In genomic region chr10:80053831-80054815, GRCm38 (mm10) we compare ENCODE assay signal across 8 mouse cellular contexts. TPM values are rescaled to one million over a fixed set of nuclear protein-coding genes. Genes with fewer than 3 reads are reported as not detected.
DNase-seq lines count a peak whose midpoint lies in the region; ATAC-seq and TF ChIP-seq lines count a peak whose summit lies in the region.

No protein-coding gene starts in this region.

- under 1% methylated on average over 77 of the region's 77 CpGs for WGBS in bone marrow, adult 2 months
- WGBS in heart, embryonic 11.5 days (ENCODE audit: insufficient replicate concordance): 1% methylated on average over 68 of the region's 77 CpGs
- WGBS in kidney, embryonic 15.5 days: under 1% methylated on average over 77 of the region's 77 CpGs
- under 1% methylated on average over 67 of the region's 77 CpGs for WGBS in liver, postnatal 0 days (ENCODE audit: insufficient replicate concordance)

- peak; percentile 80 for DNase-seq in CD4-positive helper T cell, adult 2 months (ENCODE audit: low read depth, low spot score)
- peak; percentile 85 for DNase-seq in liver, postnatal 0 days
- DNase-seq in neural tube, embryonic 10.5 days (ENCODE audit: extremely low spot score, low spot score): peak; percentile 79
- peak; percentile 56 for DNase-seq in testis, postnatal 14 days (ENCODE audit: low spot score)

- peak overlapping the region; percentile 97 for H3K27ac ChIP-seq in bone marrow, adult 2 months (ENCODE audit: control insufficient read depth, insufficient read depth, low read depth, low read length, poor library complexity)
- peak overlapping the region; percentile 79 for H3K27ac ChIP-seq in embryonic fibroblast, embryonic 13.5 days (ENCODE audit: insufficient read depth, low read length)
- peak overlapping the region; percentile 99 for H3K27ac ChIP-seq in heart, embryonic 11.5 days (ENCODE audit: low read depth, low read length)
- peak overlapping the region; percentile 98 for H3K27ac ChIP-seq in kidney, embryonic 15.5 days
- H3K27ac ChIP-seq in liver, postnatal 0 days (ENCODE audit: low read depth): peak overlapping the region; percentile 99

- no peaks in the 10 kb centered on the region; the same call in 1 of the 2 replicates for H3K9me3 ChIP-seq in heart, embryonic 11.5 days (replicated peaks; ENCODE audit: control insufficient read depth, low read length)
- no peaks in the 10 kb centered on the region for H3K9me3 ChIP-seq in kidney, embryonic 15.5 days (replicated peaks)
- H3K9me3 ChIP-seq in liver, postnatal 0 days (ENCODE audit: low read length): no peaks in the 10 kb centered on the region

- no peak for TF ChIP-seq EP300 in liver, postnatal 0 days (IDR thresholded peaks at IDR 0.05; ENCODE audit: low read depth)

- peak; percentile 29 for ATAC-seq in heart, embryonic 11.5 days (replicated peaks; ENCODE audit: insufficient number of reproducible peaks, low FRiP score, low TSS enrichment)
- peak; percentile 61 for ATAC-seq in kidney, embryonic 15.5 days (replicated peaks; ENCODE audit: low FRiP score)
- peak; percentile 51 for ATAC-seq in liver, postnatal 0 days

- H3K27me3 ChIP-seq in heart, embryonic 11.5 days (ENCODE audit: control insufficient read depth, insufficient read depth, low read length): no peaks in the 10 kb centered on the region
- no peaks in the 10 kb centered on the region for H3K27me3 ChIP-seq in kidney, embryonic 15.5 days
- no peaks in the 10 kb centered on the region for H3K27me3 ChIP-seq in liver, postnatal 0 days (ENCODE audit: insufficient read depth, low read length)

- peak; percentile 35; the same call in 1 of the 2 replicates for TF ChIP-seq CTCF in bone marrow, adult 2 months (IDR thresholded peaks at IDR 0.05; ENCODE audit: control insufficient read depth, insufficient read depth, low read length)
- no peak for TF ChIP-seq CTCF in embryonic fibroblast, embryonic 13.5 days (IDR thresholded peaks at IDR 0.05; ENCODE audit: borderline replicate concordance, insufficient read depth, low read length)
- TF ChIP-seq CTCF in liver, postnatal 0 days (IDR thresholded peaks at IDR 0.05; ENCODE audit: low read depth): peak; percentile 62

- H3K4me3 ChIP-seq in bone marrow, adult 2 months (replicated peaks; ENCODE audit: control insufficient read depth, low read depth, low read length): peak overlapping the region; percentile 84
- peak overlapping the region; percentile 80 for H3K4me3 ChIP-seq in embryonic fibroblast, embryonic 13.5 days (ENCODE audit: insufficient read depth, low read length)
- peak overlapping the region; percentile 93 for H3K4me3 ChIP-seq in heart, embryonic 11.5 days (ENCODE audit: low read depth, low read length)
- peak overlapping the region; percentile 73 for H3K4me3 ChIP-seq in kidney, embryonic 15.5 days (replicated peaks)
- peak overlapping the region; percentile 89 for H3K4me3 ChIP-seq in liver, postnatal 0 days (ENCODE audit: low read depth, low read length)

- peak overlapping the region; percentile 99 for H3K9ac ChIP-seq in heart, embryonic 11.5 days (ENCODE audit: low read depth, low read length)
- H3K9ac ChIP-seq in kidney, embryonic 15.5 days: peak overlapping the region; percentile 85
- peak overlapping the region; percentile 96 for H3K9ac ChIP-seq in liver, postnatal 0 days (replicated peaks)

- H3K4me2 ChIP-seq in heart, embryonic 11.5 days: peak overlapping the region; percentile 88
- peak overlapping the region; percentile 70 for H3K4me2 ChIP-seq in kidney, embryonic 15.5 days
- peak overlapping the region; percentile 95 for H3K4me2 ChIP-seq in liver, postnatal 0 days (ENCODE audit: low read depth, low read length)

- H3K4me1 ChIP-seq in bone marrow, adult 2 months (ENCODE audit: control insufficient read depth, insufficient read depth, low read length): peaks cover 6% of the 10 kb centered on the region; the same call in 1 of the 2 replicates
- H3K4me1 ChIP-seq in embryonic fibroblast, embryonic 13.5 days (ENCODE audit: control insufficient read depth, insufficient read depth, low read length): peaks cover 8% of the 10 kb centered on the region
- H3K4me1 ChIP-seq in heart, embryonic 11.5 days (ENCODE audit: control insufficient read depth, insufficient read depth, low read length): peaks cover 31% of the 10 kb centered on the region
- H3K4me1 ChIP-seq in kidney, embryonic 15.5 days: peaks cover 56% of the 10 kb centered on the region
- H3K4me1 ChIP-seq in liver, postnatal 0 days (ENCODE audit: insufficient read depth): peaks cover 45% of the 10 kb centered on the region

- H3K36me3 ChIP-seq in heart, embryonic 11.5 days (ENCODE audit: control insufficient read depth, insufficient read depth, low read length): peaks cover 12% of the 10 kb centered on the region
- H3K36me3 ChIP-seq in kidney, embryonic 15.5 days: peaks cover 38% of the 10 kb centered on the region
- H3K36me3 ChIP-seq in liver, postnatal 0 days (replicated peaks; ENCODE audit: insufficient read depth, low read length): peaks cover 35% of the 10 kb centered on the region

- peak; percentile 24; the same call in 1 of the 2 replicates for TF ChIP-seq POLR2A in bone marrow, adult 2 months (IDR thresholded peaks at IDR 0.05; ENCODE audit: borderline replicate concordance, control insufficient read depth, low read depth, low read length)
- TF ChIP-seq POLR2A in embryonic fibroblast, embryonic 13.5 days (IDR thresholded peaks at IDR 0.05; ENCODE audit: low read depth, low read length): 0 out of 2 replicates have a peak, but pooled peaks have one; percentile 6

RNA-seq across cellular contexts. Expression of gene Gpx4, which starts 7.2 kb away (rescaled TPM):
- 948 and 2,392 TPM in 2 replicates for polyA plus RNA-seq in bone marrow, adult 2 months (2011; ENCODE audit: insufficient read depth, insufficient read length, low replicate concordance, missing spikeins)
- polyA plus RNA-seq in embryonic fibroblast, embryonic 13.5 days (2011; ENCODE audit: insufficient read length, low read depth, missing spikeins): 214 and 217 TPM in 2 replicates
- polyA plus RNA-seq in heart, embryonic 11.5 days (2014; fragmentation: Nextera tagmentation; extraction: Ambion mirVana): 711 and 729 TPM in 2 replicates
- 581 and 603 TPM in 2 replicates for polyA plus RNA-seq in kidney, embryonic 15.5 days (2015; fragmentation: Nextera tagmentation; extraction: Ambion mirVana)
- 537 and 560 TPM in 2 replicates for polyA plus RNA-seq in liver, postnatal 0 days (2015; fragmentation: Nextera tagmentation; extraction: Ambion mirVana)

RNA-seq across cellular contexts. Expression of gene Polr2e, which starts 14.5 kb away (rescaled TPM):
- polyA plus RNA-seq in bone marrow, adult 2 months (2011; ENCODE audit: insufficient read depth, insufficient read length, low replicate concordance, missing spikeins): 35.6 and 44.5 TPM in 2 replicates
- 46.3 and 61.0 TPM in 2 replicates for polyA plus RNA-seq in embryonic fibroblast, embryonic 13.5 days (2011; ENCODE audit: insufficient read length, low read depth, missing spikeins)
- 160 and 182 TPM in 2 replicates for polyA plus RNA-seq in heart, embryonic 11.5 days (2014; fragmentation: Nextera tagmentation; extraction: Ambion mirVana)
- polyA plus RNA-seq in kidney, embryonic 15.5 days (2015; fragmentation: Nextera tagmentation; extraction: Ambion mirVana): 235 and 243 TPM in 2 replicates
- polyA plus RNA-seq in liver, postnatal 0 days (2015; fragmentation: Nextera tagmentation; extraction: Ambion mirVana): 57.0 and 58.3 TPM in 2 replicates

RNA-seq across cellular contexts. Expression of gene Arhgap45, which starts 37.7 kb away (rescaled TPM):
- 111 and 291 TPM in 2 replicates for polyA plus RNA-seq in bone marrow, adult 2 months (2011; ENCODE audit: insufficient read depth, insufficient read length, low replicate concordance, missing spikeins)
- 1.7 and 3.1 TPM in 2 replicates for polyA plus RNA-seq in embryonic fibroblast, embryonic 13.5 days (2011; ENCODE audit: insufficient read length, low read depth, missing spikeins)
- polyA plus RNA-seq in heart, embryonic 11.5 days (2014; fragmentation: Nextera tagmentation; extraction: Ambion mirVana): 6.2 and 7.5 TPM in 2 replicates
- 8.7 and 10.0 TPM in 2 replicates for polyA plus RNA-seq in kidney, embryonic 15.5 days (2015; fragmentation: Nextera tagmentation; extraction: Ambion mirVana)
- polyA plus RNA-seq in liver, postnatal 0 days (2015; fragmentation: Nextera tagmentation; extraction: Ambion mirVana): 12.1 and 14.2 TPM in 2 replicates

RNA-seq across cellular contexts. Expression of gene Sbno2, which starts 51.2 kb away (rescaled TPM):
- polyA plus RNA-seq in bone marrow, adult 2 months (2011; ENCODE audit: insufficient read depth, insufficient read length, low replicate concordance, missing spikeins): 37.6 and 83.8 TPM in 2 replicates
- 50.7 and 53.5 TPM in 2 replicates for polyA plus RNA-seq in embryonic fibroblast, embryonic 13.5 days (2011; ENCODE audit: insufficient read length, low read depth, missing spikeins)
- 8.4 and 9.6 TPM in 2 replicates for polyA plus RNA-seq in heart, embryonic 11.5 days (2014; fragmentation: Nextera tagmentation; extraction: Ambion mirVana)
- polyA plus RNA-seq in kidney, embryonic 15.5 days (2015; fragmentation: Nextera tagmentation; extraction: Ambion mirVana): 14.4 and 16.2 TPM in 2 replicates
- polyA plus RNA-seq in liver, postnatal 0 days (2015; fragmentation: Nextera tagmentation; extraction: Ambion mirVana): 7.4 and 8.7 TPM in 2 replicates

RNA-seq across cellular contexts. Expression of gene Abca7, which starts 57.8 kb away (rescaled TPM):
- polyA plus RNA-seq in bone marrow, adult 2 months (2011; ENCODE audit: insufficient read depth, insufficient read length, low replicate concordance, missing spikeins): 54.3 and 96.9 TPM in 2 replicates
- 3.5 and 4.0 TPM in 2 replicates for polyA plus RNA-seq in embryonic fibroblast, embryonic 13.5 days (2011; ENCODE audit: insufficient read length, low read depth, missing spikeins)
- polyA plus RNA-seq in heart, embryonic 11.5 days (2014; fragmentation: Nextera tagmentation; extraction: Ambion mirVana): 2.1 and 2.8 TPM in 2 replicates
- 3.9 and 4.5 TPM in 2 replicates for polyA plus RNA-seq in kidney, embryonic 15.5 days (2015; fragmentation: Nextera tagmentation; extraction: Ambion mirVana)
- polyA plus RNA-seq in liver, postnatal 0 days (2015; fragmentation: Nextera tagmentation; extraction: Ambion mirVana): 2.5 and 3.1 TPM in 2 replicates

Comparison
In these comparisons a context has a peak if more than half of its experiments do, and no peak if none do; other contexts are left out.
1. Peak in every context shown above with its lines: DNase-seq, ATAC-seq, H3K4me3 ChIP-seq and H3K27ac ChIP-seq.